Mouse (Mus musculus) forebrain, embryonic 14.5 days (tissue): ENCODE measurements around the gene Sco1. TPM values are rescaled to one million over a fixed set of nuclear protein-coding genes. Genes with fewer than 3 reads are reported as not detected.
A peak's percentile ranks its signal among the peaks of the same experiment; 100 is the strongest.

ENCODE experiments used
- ATAC-seq: fragments of 200-750 bp; cut with Nextera tagmentation; 2 replicates; pipeline ENCODE4 v1.8.0; 2017; ENCODE audit warnings: mild to moderate bottlenecking, moderate library complexity
- DNase-seq: peaks from one replicate; pipeline ENCODE4 v3.0.0-alpha.2; 2015; ENCODE audit warnings: low spot score
- H3K27ac ChIP-seq: fragments of 300-500 bp; sonication (generic); 2 replicates; pipeline ENCODE4 v1.5.1; 2014; ENCODE audit warnings: low read depth, mild to moderate bottlenecking, control low read depth, low read length, moderate library complexity
- H3K27me3 ChIP-seq: fragments of 300-500 bp; sonication (generic); replicated peaks from 2 replicates; pipeline ENCODE4 v1.6.1; 2014; ENCODE audit warnings: low read length, control low read depth, mixed read lengths; ENCODE audit not compliant: control insufficient read depth, insufficient read depth
- H3K36me3 ChIP-seq: fragments of 300-500 bp; sonication (generic); 2 replicates; pipeline ENCODE4 v1.6.1; 2014; ENCODE audit warnings: low read length, control low read depth; ENCODE audit not compliant: control insufficient read depth, insufficient read depth
- H3K4me1 ChIP-seq: fragments of 300-500 bp; sonication (generic); 2 replicates; pipeline ENCODE4 v1.6.1; 2014; ENCODE audit warnings: antibody characterized with exemption, low read length, control low read depth; ENCODE audit not compliant: control insufficient read depth, insufficient read depth
- H3K4me2 ChIP-seq: fragments of 300-500 bp; sonication (generic); 2 replicates; pipeline ENCODE4 v1.6.1; 2014; ENCODE audit warnings: mild to moderate bottlenecking, control low read depth, low read length
- H3K4me3 ChIP-seq: fragments of 300-500 bp; sonication (generic); 2 replicates; pipeline ENCODE4 v1.5.1; 2014; ENCODE audit warnings: low read depth, low read length, control low read depth
- H3K9ac ChIP-seq: fragments of 300-500 bp; sonication (generic); 2 replicates; pipeline ENCODE4 v1.6.1; 2014; ENCODE audit warnings: mild to moderate bottlenecking, low read length, control low read depth, moderate library complexity
- H3K9me3 ChIP-seq: fragments of 300-500 bp; sonication (generic); replicated peaks from 2 replicates; pipeline ENCODE4 v1.6.1; 2016; ENCODE audit warnings: low read length, control low read depth, mixed read lengths; ENCODE audit not compliant: control insufficient read depth
- WGBS: fragments of 180-500 bp; shearing (Covaris S2); extraction: QIAGEN DNeasy Blood & Tissue Kit; methylation state at CpG from one replicate; pipeline ENCODE4 v1.1.7; 2014; 5-methylcytosine and 5-hydroxymethylcytosine counted together
- polyA plus RNA-seq: library from polyadenylated mRNA; unstranded; fragments of >200 nt; fragmentation: Nextera tagmentation; extraction: Ambion mirVana; gene quantifications from 2 replicates; pipeline ENCODE4 v1.2.1, GENCODE M21; 2014

Sco1 gene
- polyA plus RNA-seq, 1 experiment from 2014 or later: 9.3 TPM

GRCm38 (mm10) chr11:67078000-67078399, 25.5 kb downstream of the Sco1 start, which contains the start of gene Myh3:
Myh3 (plus strand) TSS chr11:67078300.
- Histone ChIP-seq H3K9me3 (no peaks in the 10 kb centered on the region), H3K4me1 (peaks cover 3% of the 10 kb centered on the region; the same call in 1 of the 2 replicates), H3K4me3 (no peak within 1 kb of the TSS), H3K27me3 (no peaks in the 10 kb centered on the region), H3K9ac (no peak within 1 kb of the TSS), H3K4me2 (no peak within 1 kb of the TSS), H3K36me3 (no peaks in the 10 kb centered on the region), H3K27ac (no peak within 1 kb of the TSS)
- ATAC-seq: no peak
- whole genome bisulfite sequencing: 85% methylated on average over 5 of the region's 5 CpGs
- DNase-seq: no peak

- peaks cover 6% of the 10 kb centered on the region; the same call in 1 of the 2 replicates for H3K27me3 ChIP-seq
- H3K27ac ChIP-seq: no peak overlapping the region
- H3K36me3 ChIP-seq: no peaks in the 10 kb centered on the region
- 88% methylated on average over 6 of the region's 6 CpGs for WGBS
- ATAC-seq (no peak), DNase-seq (no peak)
- no peak overlapping the region for H3K4me2 ChIP-seq
- H3K4me1 ChIP-seq: peaks cover 3% of the 10 kb centered on the region; the same call in 1 of the 2 replicates
- H3K4me3 ChIP-seq: no peak overlapping the region
- H3K9ac ChIP-seq: no peak overlapping the region
- no peaks in the 10 kb centered on the region for H3K9me3 ChIP-seq
These were observed 26.4 kb downstream of the Sco1 start for GRCm38 (mm10) chr11:67078888-67079287.

GRCm38 (mm10) chr11:67079740-67080139, 27.3 kb downstream of the Sco1 start:
- Histone ChIP-seq H3K27ac (peak overlapping the region; percentile 21; the same call in 1 of the 2 replicates), H3K4me2 (no peak overlapping the region), H3K4me1 (peaks cover 3% of the 10 kb centered on the region; the same call in 1 of the 2 replicates), H3K9ac (no peak overlapping the region), H3K9me3 (no peaks in the 10 kb centered on the region), H3K36me3 (no peaks in the 10 kb centered on the region), H3K27me3 (peaks cover 13% of the 10 kb centered on the region), H3K4me3 (no peak overlapping the region)
- DNase-seq: no peak
- 58% methylated on average over 11 of the region's 11 CpGs for WGBS
- no peak for ATAC-seq

- Histone ChIP-seq H3K36me3 (no peaks in the 10 kb centered on the region), H3K4me2 (no peak overlapping the region), H3K27ac (peak overlapping the region; percentile 21; the same call in 1 of the 2 replicates), H3K9ac (no peak overlapping the region), H3K4me1 (peaks cover 3% of the 10 kb centered on the region; the same call in 1 of the 2 replicates), H3K4me3 (no peak overlapping the region), H3K9me3 (no peaks in the 10 kb centered on the region), H3K27me3 (peaks cover 16% of the 10 kb centered on the region)
- WGBS: 6% methylated on average over 3 of the region's 3 CpGs
- peak; percentile 84 for DNase-seq
- peak; percentile 82 for ATAC-seq
These were observed 27.7 kb downstream of the Sco1 start for GRCm38 (mm10) chr11:67080168-67080567.

- Histone ChIP-seq H3K36me3 (no peaks in the 10 kb centered on the region), H3K4me2 (no peak overlapping the region), H3K9ac (no peak overlapping the region), H3K4me1 (peaks cover 3% of the 10 kb centered on the region; the same call in 1 of the 2 replicates), H3K27me3 (peaks cover 16% of the 10 kb centered on the region), H3K9me3 (no peaks in the 10 kb centered on the region), H3K4me3 (no peak overlapping the region), H3K27ac (no peak overlapping the region)
- DNase-seq (peak; percentile 39), ATAC-seq (peak; percentile 61; the same call in 1 of the 2 replicates)
- 9% methylated on average over 11 of the region's 11 CpGs for WGBS
These were observed 28.7 kb downstream of the Sco1 start for GRCm38 (mm10) chr11:67081125-67081649.

GRCm38 (mm10) chr11:67082188-67082587, 29.7 kb downstream of the Sco1 start:
- Histone ChIP-seq H3K36me3 (no peaks in the 10 kb centered on the region), H3K4me1 (peaks cover 3% of the 10 kb centered on the region; the same call in 1 of the 2 replicates), H3K4me3 (no peak overlapping the region), H3K27ac (no peak overlapping the region), H3K9me3 (no peaks in the 10 kb centered on the region), H3K4me2 (no peak overlapping the region), H3K27me3 (peaks cover 16% of the 10 kb centered on the region), H3K9ac (no peak overlapping the region)
- WGBS: 89% methylated on average over 7 of the region's 7 CpGs
- ATAC-seq: no peak
- no peak for DNase-seq

- no peak overlapping the region for H3K4me2 ChIP-seq
- H3K27me3 ChIP-seq: peaks cover 16% of the 10 kb centered on the region
- DNase-seq: no peak
- 83% methylated on average over 13 of the region's 13 CpGs for WGBS
- no peak overlapping the region for H3K4me3 ChIP-seq
- no peak overlapping the region for H3K27ac ChIP-seq
- ATAC-seq: no peak
- no peak overlapping the region for H3K9ac ChIP-seq
- no peaks in the 10 kb centered on the region for H3K9me3 ChIP-seq
- H3K4me1 ChIP-seq: peaks cover 3% of the 10 kb centered on the region; the same call in 1 of the 2 replicates
- no peaks in the 10 kb centered on the region for H3K36me3 ChIP-seq
These were observed 30.3 kb downstream of the Sco1 start for GRCm38 (mm10) chr11:67082793-67083192.

- no peaks in the 10 kb centered on the region for H3K9me3 ChIP-seq
- no peak overlapping the region for H3K9ac ChIP-seq
- DNase-seq (no peak), ATAC-seq (no peak)
- H3K4me2 ChIP-seq: no peak overlapping the region
- 50% methylated on average over 6 of the region's 6 CpGs for WGBS
- peaks cover 3% of the 10 kb centered on the region; the same call in 1 of the 2 replicates for H3K4me1 ChIP-seq
- H3K27me3 ChIP-seq: peaks cover 16% of the 10 kb centered on the region
- no peaks in the 10 kb centered on the region for H3K36me3 ChIP-seq
- H3K4me3 ChIP-seq: no peak overlapping the region
- H3K27ac ChIP-seq: no peak overlapping the region
These were observed 30.8 kb downstream of the Sco1 start for GRCm38 (mm10) chr11:67083239-67083638.

GRCm38 (mm10) chr11:67083712-67084340, 31.4 kb downstream of the Sco1 start:
- Histone ChIP-seq H3K4me2 (no peak overlapping the region), H3K4me3 (no peak overlapping the region), H3K4me1 (peaks cover 3% of the 10 kb centered on the region; the same call in 1 of the 2 replicates), H3K27ac (no peak overlapping the region), H3K9ac (no peak overlapping the region), H3K36me3 (no peaks in the 10 kb centered on the region), H3K27me3 (peaks cover 16% of the 10 kb centered on the region), H3K9me3 (no peaks in the 10 kb centered on the region)
- DNase-seq (no peak), ATAC-seq (no peak)
- 43% methylated on average over 32 of the region's 32 CpGs for WGBS
